Mouse (Mus musculus): ENCODE results near the gene Myo1a. TPM values are rescaled to one million over a fixed set of nuclear protein-coding genes. Genes with fewer than 3 reads are reported as not detected.

The Myo1a gene
- polyA plus RNA-seq, 1 experiment from 2014 or later, result 0.83 TPM

DNA sequence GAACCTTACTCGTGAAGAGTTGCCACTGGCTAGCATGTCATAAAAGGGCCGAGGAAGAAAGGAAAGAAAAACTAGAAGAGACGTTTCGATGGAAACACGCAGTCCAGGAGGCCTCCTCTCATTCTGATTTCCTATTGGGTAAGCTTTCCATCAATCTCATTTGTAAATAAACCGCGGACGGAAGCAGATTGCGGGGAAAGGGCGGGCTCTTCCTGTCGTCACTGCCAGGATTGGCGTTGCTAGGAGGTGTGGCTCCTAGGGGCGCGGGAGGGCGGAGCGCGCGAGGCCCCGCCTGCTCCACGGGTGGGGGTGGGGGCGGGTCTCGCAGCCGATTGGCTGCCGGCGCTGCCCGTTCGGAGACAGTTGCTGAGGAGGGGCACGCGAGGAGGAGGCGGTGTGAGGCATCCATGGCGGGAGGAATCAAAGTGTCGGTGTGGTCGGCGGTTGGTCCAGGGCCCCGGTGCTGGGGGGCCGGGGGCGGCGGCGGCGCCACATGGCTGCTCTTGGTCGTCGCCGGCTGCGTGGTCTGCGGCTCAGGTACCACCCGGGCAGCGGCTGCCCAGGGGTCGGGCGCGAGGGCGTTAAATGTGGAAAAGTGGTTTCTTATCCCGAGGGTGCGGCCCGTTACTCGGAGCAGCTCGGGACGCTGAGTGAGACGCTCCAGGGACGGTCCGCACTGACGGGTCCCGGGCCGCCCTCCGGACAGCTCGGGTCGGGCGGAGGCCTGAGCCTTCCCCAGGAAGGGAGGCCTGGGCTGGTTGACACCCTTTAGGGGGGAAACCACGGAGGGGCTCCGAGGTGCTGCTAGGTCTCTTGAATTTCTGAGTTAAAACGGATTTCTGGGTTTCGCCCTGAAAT is 28.1 kb upstream of the Myo1a start:
- H3K9me3 ChIP-seq (replicated peaks), result no peaks in the 10 kb centered on the region; the same call in 1 of the 2 replicates
- peak overlapping the region; percentile 81 for H3K4me2 ChIP-seq
- H3K4me3 ChIP-seq, result peak overlapping the region; percentile 77
- peak overlapping the region; percentile 77 for H3K9ac ChIP-seq
- H3K36me3 ChIP-seq (ENCODE audit: poor library complexity, severe bottlenecking), result no peaks in the 10 kb centered on the region
- no peaks in the 10 kb centered on the region for H3K27me3 ChIP-seq
- peak overlapping the region; percentile 66 for H3K27ac ChIP-seq
- ATAC-seq, result peak; percentile 96
- peaks cover 25% of the 10 kb centered on the region for H3K4me1 ChIP-seq
- WGBS, result under 1% methylated on average over 71 of the region's 71 CpGs

DNA sequence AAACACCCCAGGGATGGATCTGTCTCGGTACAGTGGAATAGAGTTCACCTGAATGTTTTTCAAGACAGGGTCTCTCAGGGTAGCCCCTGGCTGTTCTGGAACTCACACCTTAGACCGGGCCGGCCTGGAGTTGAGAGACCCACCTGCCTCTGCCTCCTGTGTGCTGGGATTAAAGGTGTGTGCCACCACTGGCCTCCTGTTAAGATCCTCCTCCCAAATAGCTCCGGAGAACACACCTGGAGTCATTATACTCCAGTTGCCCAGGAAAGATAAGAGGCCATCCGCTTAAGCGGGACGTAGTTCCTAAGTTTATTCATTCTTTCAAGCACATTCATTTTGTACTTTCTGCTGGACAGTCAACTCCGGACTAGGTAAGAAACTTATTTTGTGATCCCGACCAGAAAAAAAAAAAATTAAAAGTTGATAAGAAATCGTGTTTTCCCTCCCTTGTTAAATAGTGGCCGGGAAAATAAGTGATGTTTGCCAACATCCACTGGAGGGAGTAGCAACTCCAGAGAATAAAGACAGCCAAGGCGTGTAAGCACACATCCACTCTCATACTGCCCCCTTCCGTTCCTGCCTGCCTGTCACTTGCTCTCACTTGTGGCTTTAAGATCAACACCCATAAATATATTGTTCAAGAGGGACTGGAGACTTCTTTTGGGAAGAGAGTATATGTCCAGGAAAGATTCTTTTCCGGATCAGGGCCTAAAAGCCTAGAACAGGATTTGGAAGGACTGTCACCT is 27.2 kb upstream of the Myo1a start:
- Histone ChIP-seq H3K27ac (0 out of 2 replicates have a peak overlapping the region, but pooled peaks have one; percentile 66), H3K4me2 (peak overlapping the region; percentile 81), H3K27me3 (no peaks in the 10 kb centered on the region), H3K36me3 (ENCODE audit: poor library complexity, severe bottlenecking) (no peaks in the 10 kb centered on the region), H3K9me3 (replicated peaks) (no peaks in the 10 kb centered on the region; the same call in 1 of the 2 replicates), H3K9ac (peak overlapping the region; percentile 77), H3K4me1 (peaks cover 25% of the 10 kb centered on the region), H3K4me3 (peak overlapping the region; percentile 77)
- 14% methylated on average over 14 of the region's 14 CpGs for WGBS
- peak; percentile 2; the same call in 1 of the 2 replicates for ATAC-seq

DNA sequence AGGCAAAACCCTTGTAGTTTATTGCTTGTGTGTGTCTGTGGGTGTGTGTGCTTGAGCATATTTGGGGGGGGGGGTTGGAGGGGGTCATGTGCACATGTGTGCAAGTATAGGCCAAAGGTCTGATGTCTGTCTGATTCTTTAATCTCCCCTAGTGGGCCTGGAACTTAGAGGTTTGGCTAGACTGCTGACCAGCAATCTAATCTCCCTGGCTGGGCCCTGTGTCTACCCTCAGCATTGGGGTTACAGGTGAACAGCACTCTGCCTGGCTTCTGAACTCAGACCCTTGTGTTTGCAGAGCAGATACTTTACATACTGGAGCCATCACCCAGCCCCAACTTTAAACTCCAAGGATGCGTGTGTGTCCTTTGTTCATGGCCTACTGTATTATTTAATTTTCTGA is 25.8 kb upstream of the Myo1a start:
- no peaks in the 10 kb centered on the region for H3K27me3 ChIP-seq
- no peaks in the 10 kb centered on the region; the same call in 1 of the 2 replicates for H3K9me3 ChIP-seq (replicated peaks)
- H3K4me1 ChIP-seq, result peaks cover 25% of the 10 kb centered on the region
- H3K4me2 ChIP-seq, result no peak overlapping the region
- H3K36me3 ChIP-seq (ENCODE audit: poor library complexity, severe bottlenecking), result no peaks in the 10 kb centered on the region
- no peak for ATAC-seq
- peak overlapping the region; percentile 34; the same call in 1 of the 2 replicates for H3K9ac ChIP-seq
- no peak overlapping the region for H3K4me3 ChIP-seq
- H3K27ac ChIP-seq, result no peak overlapping the region
- WGBS, result 85% methylated on average over 1 of the region's 1 CpGs

DNA sequence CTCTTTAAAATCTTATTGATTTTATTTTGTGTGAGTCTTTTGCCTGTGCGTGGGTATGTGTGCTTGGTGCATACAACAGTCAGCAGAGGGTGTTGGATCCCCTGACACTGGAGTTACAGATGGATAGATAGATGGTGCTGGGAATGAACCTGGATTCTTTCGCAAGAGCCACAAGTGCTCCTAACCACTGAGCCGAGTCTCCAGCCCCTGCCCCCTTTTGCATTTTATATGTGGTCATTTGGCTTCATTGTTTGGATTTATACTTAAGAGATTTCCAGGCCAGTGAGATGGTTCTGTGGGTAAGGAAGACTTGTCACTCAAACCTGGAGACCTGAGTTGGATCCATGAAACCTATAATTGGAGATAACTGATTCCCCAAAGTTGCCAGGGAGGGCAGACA is 25.1 kb upstream of the Myo1a start:
- H3K36me3 ChIP-seq (ENCODE audit: poor library complexity, severe bottlenecking), result no peaks in the 10 kb centered on the region
- H3K9me3 ChIP-seq (replicated peaks), result no peaks in the 10 kb centered on the region; the same call in 1 of the 2 replicates
- H3K4me1 ChIP-seq, result peaks cover 25% of the 10 kb centered on the region
- no peaks in the 10 kb centered on the region for H3K27me3 ChIP-seq
- H3K4me2 ChIP-seq, result no peak overlapping the region
- no peak overlapping the region for H3K27ac ChIP-seq
- no peak for ATAC-seq
- H3K4me3 ChIP-seq, result no peak overlapping the region
- no peak overlapping the region for H3K9ac ChIP-seq
- WGBS, result 92% methylated on average over 3 of the region's 3 CpGs

DNA sequence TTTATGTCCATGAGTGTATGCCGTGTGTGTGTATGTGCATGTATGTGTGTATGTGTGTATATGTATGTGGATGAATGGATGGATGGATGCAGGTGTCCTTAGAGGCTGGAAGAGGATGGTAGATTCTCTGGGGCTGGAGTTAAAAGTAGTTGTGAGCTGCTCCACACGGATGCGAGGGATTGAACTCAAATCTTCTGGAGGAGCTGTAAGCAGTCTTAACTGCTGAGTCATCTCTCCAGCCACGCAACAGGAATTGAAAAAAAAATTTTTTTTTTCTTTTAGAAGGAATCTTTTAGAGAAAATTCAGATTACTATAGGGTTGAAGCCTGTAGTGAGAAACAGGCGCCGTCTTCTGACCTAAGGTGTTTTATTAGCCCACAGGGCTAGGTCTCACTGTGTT is 22.1 kb upstream of the Myo1a start:
- Histone ChIP-seq H3K36me3 (ENCODE audit: poor library complexity, severe bottlenecking) (no peaks in the 10 kb centered on the region), H3K27me3 (no peaks in the 10 kb centered on the region), H3K4me1 (peaks cover 15% of the 10 kb centered on the region), H3K4me2 (no peak overlapping the region), H3K9ac (no peak overlapping the region), H3K4me3 (no peak overlapping the region), H3K27ac (no peak overlapping the region), H3K9me3 (replicated peaks) (no peaks in the 10 kb centered on the region)
- WGBS, result 94% methylated on average over 6 of the region's 6 CpGs
- no peak for ATAC-seq

DNA sequence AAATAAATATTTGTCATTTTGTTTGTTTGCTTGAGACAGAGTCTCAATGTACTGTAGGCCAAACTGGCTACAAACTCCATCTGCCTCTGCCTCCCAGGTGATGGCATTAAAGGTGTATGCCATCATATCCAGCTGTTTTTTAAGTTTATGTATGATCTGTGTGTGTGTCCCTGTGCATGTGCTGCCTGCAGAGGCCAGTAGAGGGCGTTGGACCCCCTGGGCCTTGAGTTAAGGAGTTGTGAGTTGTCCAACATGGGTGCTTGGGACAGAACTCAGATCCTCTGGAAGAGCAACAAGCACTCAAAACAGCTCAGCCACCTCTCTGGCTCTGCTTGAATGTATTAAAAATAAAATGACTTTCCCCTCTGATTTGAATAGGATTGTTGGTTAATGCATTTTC is 13.9 kb upstream of the Myo1a start:
- no peaks in the 10 kb centered on the region for H3K27me3 ChIP-seq
- H3K4me2 ChIP-seq, result no peak overlapping the region
- ATAC-seq, result no peak
- no peak overlapping the region for H3K9ac ChIP-seq
- no peak overlapping the region for H3K4me3 ChIP-seq
- H3K36me3 ChIP-seq (ENCODE audit: poor library complexity, severe bottlenecking), result peaks cover 54% of the 10 kb centered on the region
- no peak overlapping the region for H3K27ac ChIP-seq
- no peaks in the 10 kb centered on the region for H3K4me1 ChIP-seq
- H3K9me3 ChIP-seq (replicated peaks), result no peaks in the 10 kb centered on the region
- 33% methylated on average over 1 of the region's 1 CpGs for WGBS

DNA sequence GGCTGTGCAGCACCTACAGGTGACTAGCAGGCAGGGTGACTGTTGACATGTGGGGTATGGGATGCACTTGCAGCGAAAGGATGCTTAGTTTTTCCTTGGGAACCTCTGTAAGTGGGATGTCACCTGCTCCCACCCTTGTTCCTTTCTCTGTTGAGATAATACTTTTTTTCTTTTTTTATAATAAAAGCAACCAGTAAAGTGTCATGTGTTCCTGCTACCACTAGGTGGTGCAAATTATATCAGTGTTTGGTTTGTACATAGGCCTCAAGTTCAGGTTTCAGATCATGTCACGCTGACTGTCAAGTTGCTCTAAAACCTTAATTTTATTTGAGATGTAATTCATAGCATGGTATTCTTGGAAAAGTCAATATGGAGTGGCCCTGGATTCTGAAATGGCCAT is 10.3 kb upstream of the Myo1a start:
- Histone ChIP-seq H3K36me3 (ENCODE audit: poor library complexity, severe bottlenecking) (peaks cover 74% of the 10 kb centered on the region), H3K9me3 (replicated peaks) (no peaks in the 10 kb centered on the region), H3K9ac (no peak overlapping the region), H3K4me2 (no peak overlapping the region), H3K4me3 (no peak overlapping the region), H3K4me1 (no peaks in the 10 kb centered on the region), H3K27me3 (no peaks in the 10 kb centered on the region), H3K27ac (no peak overlapping the region)
- WGBS, result 60% methylated on average over 2 of the region's 2 CpGs
- peak; percentile 33; the same call in 1 of the 2 replicates for ATAC-seq

DNA sequence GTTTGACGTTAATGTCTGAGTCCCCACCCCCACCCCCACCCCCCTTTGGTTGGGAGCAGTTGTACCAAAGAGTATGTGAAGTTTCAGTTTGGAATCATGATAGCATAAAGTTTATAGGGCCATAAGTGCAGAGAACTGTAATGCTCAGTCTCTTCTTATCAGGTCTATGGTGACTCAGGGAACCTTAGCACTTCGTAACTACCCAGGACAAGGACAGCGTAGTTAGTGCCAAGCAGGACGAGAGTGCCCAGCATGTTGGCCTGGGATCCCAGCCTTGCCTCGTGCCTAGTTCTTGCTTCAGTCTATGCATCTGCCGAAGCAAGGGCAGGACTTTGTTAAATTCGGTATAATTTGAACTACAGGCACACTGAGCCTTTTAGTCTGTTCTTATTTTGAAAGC is 9.2 kb upstream of the Myo1a start:
- no peak for ATAC-seq
- no peak overlapping the region for H3K4me3 ChIP-seq
- H3K4me1 ChIP-seq, result no peaks in the 10 kb centered on the region
- H3K9me3 ChIP-seq (replicated peaks), result no peaks in the 10 kb centered on the region
- H3K9ac ChIP-seq, result no peak overlapping the region
- peaks cover 71% of the 10 kb centered on the region for H3K36me3 ChIP-seq (ENCODE audit: poor library complexity, severe bottlenecking)
- WGBS, result 94% methylated on average over 7 of the region's 7 CpGs
- no peak overlapping the region for H3K4me2 ChIP-seq
- H3K27ac ChIP-seq, result no peak overlapping the region
- H3K27me3 ChIP-seq, result no peaks in the 10 kb centered on the region

DNA sequence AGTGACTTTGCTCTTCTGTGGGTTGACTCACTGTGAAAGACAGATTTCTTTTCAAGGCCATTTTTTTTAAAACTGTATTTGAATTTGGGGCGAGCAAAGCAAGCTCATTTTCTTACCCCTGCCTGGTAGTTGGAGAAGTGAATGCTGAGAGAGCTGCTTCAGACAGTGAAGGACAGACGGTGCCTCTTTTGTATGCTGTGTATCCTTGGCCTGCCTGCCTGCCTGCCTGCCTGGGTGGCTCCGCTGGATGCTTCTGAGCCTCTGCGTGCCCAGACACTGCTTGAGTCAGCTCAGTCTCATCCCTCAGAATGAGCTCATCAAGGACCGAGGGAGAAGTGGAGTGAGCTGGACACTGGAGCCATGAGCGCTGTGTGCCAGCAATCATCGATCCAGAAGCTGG is 6.0 kb upstream of the Myo1a start:
- Histone ChIP-seq H3K27me3 (no peaks in the 10 kb centered on the region), H3K4me1 (no peaks in the 10 kb centered on the region), H3K4me2 (no peak overlapping the region), H3K9me3 (replicated peaks) (no peaks in the 10 kb centered on the region), H3K4me3 (no peak overlapping the region), H3K27ac (no peak overlapping the region), H3K36me3 (ENCODE audit: poor library complexity, severe bottlenecking) (peaks cover 47% of the 10 kb centered on the region), H3K9ac (no peak overlapping the region)
- no peak for ATAC-seq
- 88% methylated on average over 7 of the region's 7 CpGs for WGBS

DNA sequence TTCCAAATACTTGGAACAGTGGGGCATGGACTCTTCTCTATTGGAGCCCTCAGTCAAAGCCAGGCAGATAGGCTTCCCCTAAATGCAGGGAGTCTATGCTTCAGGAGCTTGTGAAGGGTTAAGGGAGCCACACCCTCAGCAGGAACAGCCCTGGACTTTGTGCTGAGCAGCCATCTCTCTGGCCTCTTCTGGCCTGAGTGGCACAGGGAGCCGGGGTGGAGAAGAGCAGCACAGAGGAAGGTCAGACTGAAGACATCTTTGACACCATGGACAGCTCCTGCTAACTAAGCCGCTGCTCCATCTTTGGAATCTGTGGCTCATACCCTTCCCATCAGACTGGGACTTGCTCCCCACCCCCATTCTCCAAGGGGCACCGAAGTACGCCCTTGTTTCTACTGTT is 1.7 kb upstream of the Myo1a start:
- Histone ChIP-seq H3K9ac (no peak overlapping the region), H3K4me1 (no peaks in the 10 kb centered on the region), H3K4me3 (no peak overlapping the region), H3K27me3 (no peaks in the 10 kb centered on the region), H3K27ac (no peak overlapping the region), H3K4me2 (no peak overlapping the region), H3K9me3 (replicated peaks) (no peaks in the 10 kb centered on the region), H3K36me3 (ENCODE audit: poor library complexity, severe bottlenecking) (peaks cover 15% of the 10 kb centered on the region)
- ATAC-seq, result no peak
- WGBS, result 56% methylated on average over 4 of the region's 4 CpGs

DNA sequence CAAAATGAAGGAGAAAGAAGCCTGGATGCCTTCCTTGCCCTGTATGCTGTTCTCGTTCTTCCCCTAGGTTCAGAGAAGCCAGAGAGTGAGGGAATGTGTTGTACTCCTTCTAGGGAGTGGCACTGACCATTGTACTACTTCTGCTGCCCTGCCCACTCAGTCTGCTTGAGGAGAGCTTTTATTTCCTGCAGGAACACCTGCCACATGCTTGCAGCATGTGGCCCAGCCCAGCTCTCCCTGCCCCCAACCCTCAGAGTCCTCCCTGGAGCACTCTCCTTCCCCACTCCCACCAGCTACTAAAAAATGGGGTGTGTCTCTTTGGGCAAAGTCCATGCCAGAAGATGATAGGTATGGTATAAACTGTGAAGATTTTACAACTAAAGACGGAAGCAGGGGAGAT is 677 bp upstream of the Myo1a start:
- WGBS, result 57% methylated on average over 2 of the region's 2 CpGs

DNA sequence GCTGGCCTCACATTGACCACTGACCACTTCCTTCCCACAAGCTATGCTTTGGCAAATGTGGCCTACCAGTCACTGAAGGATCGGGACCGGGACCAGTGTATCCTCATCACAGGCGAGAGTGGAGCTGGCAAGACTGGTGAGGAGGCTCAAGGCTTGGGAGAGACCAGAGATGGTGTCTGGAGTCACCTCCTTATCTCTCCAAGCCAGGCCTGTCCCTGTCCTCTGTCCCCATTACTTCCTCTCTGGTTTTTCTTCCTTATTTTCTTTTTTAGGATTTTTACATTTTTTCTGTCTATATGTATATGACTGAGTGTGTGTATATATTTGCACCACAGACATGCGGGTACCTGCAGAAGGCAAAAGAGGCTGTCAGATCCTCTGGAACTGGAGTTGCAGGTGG is 813 bp downstream of the Myo1a start:
- Histone ChIP-seq H3K4me3 (no peak overlapping the region), H3K4me1 (no peaks in the 10 kb centered on the region), H3K9me3 (replicated peaks) (no peaks in the 10 kb centered on the region), H3K27ac (no peak overlapping the region), H3K36me3 (ENCODE audit: poor library complexity, severe bottlenecking) (no peaks in the 10 kb centered on the region), H3K4me2 (no peak overlapping the region), H3K9ac (no peak overlapping the region), H3K27me3 (no peaks in the 10 kb centered on the region)
- 87% methylated on average over 4 of the region's 4 CpGs for WGBS
- ATAC-seq, result no peak

More for the DNA sequence above, 677 bp upstream of the Myo1a start:
- H3K4me2 ChIP-seq, result no peak overlapping the region
- no peaks in the 10 kb centered on the region for H3K27me3 ChIP-seq
- H3K27ac ChIP-seq, result no peak overlapping the region
- no peak overlapping the region for H3K9ac ChIP-seq
- H3K4me3 ChIP-seq, result no peak overlapping the region
- H3K36me3 ChIP-seq (ENCODE audit: poor library complexity, severe bottlenecking), result peaks cover 5% of the 10 kb centered on the region; the same call in 1 of the 2 replicates
- no peaks in the 10 kb centered on the region for H3K9me3 ChIP-seq (replicated peaks)
- no peak for ATAC-seq
- no peaks in the 10 kb centered on the region for H3K4me1 ChIP-seq

All from forebrain, embryonic 13.5 days (tissue).